Mouse (Mus musculus): ENCODE results near the gene Gm49369.
"Not testable (repeated sequence)": the region's sequence is repeated elsewhere in the genome, so short reads cannot be mapped to it uniquely, and the experiment has no call there.

The Gm49369 gene

GRCm38 (mm10) chr7:142328507-142328906 is 54.0 kb downstream of the Gm49369 start:
- no peak for DNase-seq

GRCm38 (mm10) chr7:142326714-142327445 is 55.6 kb downstream of the Gm49369 start:
- DNase-seq, result no peak

GRCm38 (mm10) chr7:142323396-142324117 is 58.9 kb downstream of the Gm49369 start:
- no peak for DNase-seq

GRCm38 (mm10) chr7:142322641-142323040 is 59.8 kb downstream of the Gm49369 start:
- DNase-seq, result no peak

- not testable (repeated sequence) for DNase-seq
Measured at GRCm38 (mm10) chr7:142321637-142322306, 60.7 kb downstream of the Gm49369 start.

Measured in cerebellum, postnatal 36 days (tissue).